Mouse (Mus musculus): ENCODE data around the gene Fasn.
A peak's percentile ranks its signal among the peaks of the same experiment; 100 is the strongest.
"Not testable (repeated sequence)": the region's sequence is repeated elsewhere in the genome, so short reads cannot be mapped to it uniquely, and the experiment has no call there.

The Fasn gene

GRCm38 (mm10) chr11:120800061-120800904 is 24.1 kb downstream of the Fasn start:
- peak; percentile 91 for DNase-seq (ENCODE audit: extremely low spot score, low read depth, low spot score)

GRCm38 (mm10) chr11:120799316-120799890 is 24.9 kb downstream of the Fasn start:
- DNase-seq (ENCODE audit: extremely low spot score, low read depth, low spot score) = no peak

GRCm38 (mm10) chr11:120798244-120798643 is 26.1 kb downstream of the Fasn start:
- no peak for DNase-seq (ENCODE audit: extremely low spot score, low read depth, low spot score)

GRCm38 (mm10) chr11:120796614-120796946 is 27.8 kb downstream of the Fasn start:
- no peak for DNase-seq (ENCODE audit: extremely low spot score, low read depth, low spot score)

GRCm38 (mm10) chr11:120795756-120796613 is 28.4 kb downstream of the Fasn start, which contains the start of gene Dus1l:
Dus1l (minus strand) TSS chr11:120796403.
- peak; percentile 98 for DNase-seq (ENCODE audit: extremely low spot score, low read depth, low spot score)

GRCm38 (mm10) chr11:120792652-120793051 is 31.7 kb downstream of the Fasn start:
- DNase-seq (ENCODE audit: extremely low spot score, low read depth, low spot score) = no peak

- no peak for DNase-seq (ENCODE audit: extremely low spot score, low read depth, low spot score)
These were observed 34.5 kb downstream of the Fasn start for GRCm38 (mm10) chr11:120789810-120790209.

GRCm38 (mm10) chr11:120789355-120789754 is 35.0 kb downstream of the Fasn start:
- DNase-seq (ENCODE audit: extremely low spot score, low read depth, low spot score) = no peak

GRCm38 (mm10) chr11:120788460-120788859 is 35.9 kb downstream of the Fasn start:
- not testable (repeated sequence) for DNase-seq (ENCODE audit: extremely low spot score, low read depth, low spot score)

GRCm38 (mm10) chr11:120785145-120785544 is 39.2 kb downstream of the Fasn start:
- DNase-seq (ENCODE audit: extremely low spot score, low read depth, low spot score) = no peak

- DNase-seq (ENCODE audit: extremely low spot score, low read depth, low spot score) = no peak
These were observed 40.1 kb downstream of the Fasn start, which contains the start of the genes Rfng and Gps1 for GRCm38 (mm10) chr11:120784064-120784791. Rfng (minus strand) TSS chr11:120784207. Gps1 (plus strand) TSS chr11:120784272.

- no peak for DNase-seq (ENCODE audit: extremely low spot score, low read depth, low spot score)
These were observed 40.8 kb downstream of the Fasn start for GRCm38 (mm10) chr11:120783426-120784063.

GRCm38 (mm10) chr11:120781361-120781760 is 43.0 kb downstream of the Fasn start:
- DNase-seq (ENCODE audit: extremely low spot score, low read depth, low spot score) = not testable (repeated sequence)

- no peak for DNase-seq (ENCODE audit: extremely low spot score, low read depth, low spot score)
These were observed 44.5 kb downstream of the Fasn start for GRCm38 (mm10) chr11:120779876-120780275.

GRCm38 (mm10) chr11:120777123-120777522 is 47.2 kb downstream of the Fasn start:
- DNase-seq (ENCODE audit: extremely low spot score, low read depth, low spot score) = no peak

- peak; percentile 77 for DNase-seq (ENCODE audit: extremely low spot score, low read depth, low spot score)
These were observed 48.4 kb downstream of the Fasn start for GRCm38 (mm10) chr11:120775774-120776469.

GRCm38 (mm10) chr11:120773463-120774190 is 50.7 kb downstream of the Fasn start:
- DNase-seq (ENCODE audit: extremely low spot score, low read depth, low spot score) = no peak

- DNase-seq (ENCODE audit: extremely low spot score, low read depth, low spot score) = no peak
These were observed 51.6 kb downstream of the Fasn start for GRCm38 (mm10) chr11:120772749-120773148.

- DNase-seq (ENCODE audit: extremely low spot score, low read depth, low spot score) = no peak
These were observed 56.1 kb downstream of the Fasn start for GRCm38 (mm10) chr11:120768206-120768605.
